Mouse (Mus musculus): ENCODE data around the gene Gpcpd1. TPM values are rescaled to one million over a fixed set of nuclear protein-coding genes. Genes with fewer than 3 reads are reported as not detected.
"Not testable (repeated sequence)": the region's sequence is repeated elsewhere in the genome, so short reads cannot be mapped to it uniquely, and the experiment has no call there.

The Gpcpd1 gene
- polyA plus RNA-seq, 1 experiment, result 68.5 TPM

DNA sequence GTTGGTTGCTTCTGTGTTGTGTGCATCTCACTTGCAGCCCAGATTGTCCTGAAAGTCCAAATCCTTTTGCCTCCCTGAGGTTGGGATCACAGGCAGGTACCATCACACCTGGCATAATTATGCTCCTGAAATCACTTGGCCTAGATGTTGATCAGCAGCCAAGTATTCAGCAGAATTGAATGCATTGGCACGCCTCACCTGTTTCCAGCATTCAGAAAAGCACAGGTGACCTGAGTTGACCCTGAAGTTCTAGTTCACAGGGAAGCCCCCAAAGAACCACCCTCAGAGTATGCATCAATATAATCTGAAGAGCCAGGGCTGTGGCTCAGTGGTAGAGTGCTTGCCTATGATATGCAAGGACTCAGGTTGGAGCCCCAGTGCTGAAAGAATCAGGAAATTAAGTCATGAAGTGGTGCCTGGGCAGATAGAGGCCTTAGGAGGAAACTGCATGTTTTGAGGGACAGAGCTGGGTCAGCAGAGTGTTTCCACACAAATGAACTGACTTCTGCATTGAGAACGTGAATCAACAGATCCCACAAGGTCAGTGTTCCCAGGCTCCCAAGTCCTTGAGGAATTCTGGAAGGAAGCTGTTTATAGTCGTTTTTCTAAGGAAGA is 10.4 kb upstream of the Gpcpd1 start:
- no peak for TF ChIP-seq CTCF (IDR thresholded peaks at IDR 0.05; ENCODE audit: control insufficient read depth, insufficient read depth, low read length)
- no peak for TF ChIP-seq POLR2A (IDR thresholded peaks at IDR 0.05; ENCODE audit: borderline replicate concordance, control insufficient read depth, low read depth, low read length)
- peak overlapping the region; percentile 71 for H3K27ac ChIP-seq (ENCODE audit: control insufficient read depth, insufficient read depth, low read depth, low read length, poor library complexity)
- 31% methylated on average over 3 of the region's 3 CpGs for WGBS
- H3K4me3 ChIP-seq (replicated peaks; ENCODE audit: control insufficient read depth, low read depth, low read length), result peak overlapping the region; percentile 24
- H3K4me1 ChIP-seq (ENCODE audit: control insufficient read depth, insufficient read depth, low read length), result peaks cover 11% of the 10 kb centered on the region

DNA sequence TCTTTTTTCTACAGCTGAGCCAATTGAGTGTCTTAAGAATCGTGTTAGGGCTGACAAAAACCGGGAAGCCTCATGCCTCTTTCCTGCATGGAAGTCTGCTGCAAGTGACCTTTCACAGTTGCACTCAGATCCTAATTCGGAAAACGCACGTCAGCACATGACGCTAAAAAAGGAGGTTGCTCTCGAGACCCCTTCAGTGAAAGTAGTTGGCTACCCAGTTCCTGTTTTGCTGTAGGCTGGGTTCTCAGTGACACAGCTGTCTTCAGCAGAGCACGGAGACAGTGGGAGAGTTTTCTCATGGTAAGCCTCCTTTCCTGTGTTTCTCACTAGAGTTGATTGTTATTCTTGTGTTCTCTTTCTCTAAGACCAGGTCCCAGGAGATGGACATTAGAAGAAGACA is 9.7 kb upstream of the Gpcpd1 start:
- H3K4me3 ChIP-seq (replicated peaks; ENCODE audit: control insufficient read depth, low read depth, low read length), result no peak overlapping the region
- 3% methylated on average over 8 of the region's 8 CpGs for WGBS
- H3K27ac ChIP-seq (ENCODE audit: control insufficient read depth, insufficient read depth, low read depth, low read length, poor library complexity), result peak overlapping the region; percentile 71; the same call in 1 of the 2 replicates

GRCm38 (mm10) chr2:132595601-132596235 is 8.2 kb upstream of the Gpcpd1 start:
- Histone ChIP-seq H3K27ac (ENCODE audit: control insufficient read depth, insufficient read depth, low read depth, low read length, poor library complexity) (peak overlapping the region; percentile 36; the same call in 1 of the 2 replicates), H3K4me1 (ENCODE audit: control insufficient read depth, insufficient read depth, low read length) (peaks cover 9% of the 10 kb centered on the region), H3K4me3 (replicated peaks; ENCODE audit: control insufficient read depth, low read depth, low read length) (no peak overlapping the region)
- 47% methylated on average over 11 of the region's 11 CpGs for WGBS
- no peak for TF ChIP-seq POLR2A (IDR thresholded peaks at IDR 0.05; ENCODE audit: borderline replicate concordance, control insufficient read depth, low read depth, low read length)
- TF ChIP-seq CTCF (IDR thresholded peaks at IDR 0.05; ENCODE audit: control insufficient read depth, insufficient read depth, low read length), result no peak

More for the DNA sequence above, 9.7 kb upstream of the Gpcpd1 start:
- no peak for TF ChIP-seq CTCF (IDR thresholded peaks at IDR 0.05; ENCODE audit: control insufficient read depth, insufficient read depth, low read length)
- no peak for TF ChIP-seq POLR2A (IDR thresholded peaks at IDR 0.05; ENCODE audit: borderline replicate concordance, control insufficient read depth, low read depth, low read length)
- peaks cover 9% of the 10 kb centered on the region for H3K4me1 ChIP-seq (ENCODE audit: control insufficient read depth, insufficient read depth, low read length)

GRCm38 (mm10) chr2:132592126-132592525 is 4.6 kb upstream of the Gpcpd1 start:
- no peak for TF ChIP-seq CTCF (IDR thresholded peaks at IDR 0.05; ENCODE audit: control insufficient read depth, insufficient read depth, low read length)
- no peak for TF ChIP-seq POLR2A (IDR thresholded peaks at IDR 0.05; ENCODE audit: borderline replicate concordance, control insufficient read depth, low read depth, low read length)
- Histone ChIP-seq H3K27ac (ENCODE audit: control insufficient read depth, insufficient read depth, low read depth, low read length, poor library complexity) (no peak overlapping the region), H3K4me1 (ENCODE audit: control insufficient read depth, insufficient read depth, low read length) (peaks cover 2% of the 10 kb centered on the region), H3K4me3 (replicated peaks; ENCODE audit: control insufficient read depth, low read depth, low read length) (no peak overlapping the region)
- 54% methylated on average over 3 of the region's 3 CpGs for WGBS

- H3K27ac ChIP-seq (ENCODE audit: control insufficient read depth, insufficient read depth, low read depth, low read length, poor library complexity); H3K4me3 ChIP-seq (replicated peaks; ENCODE audit: control insufficient read depth, low read depth, low read length); H3K4me1 ChIP-seq (ENCODE audit: control insufficient read depth, insufficient read depth, low read length): not testable (repeated sequence)
- 66% methylated on average over 3 of the region's 3 CpGs for WGBS
Measured at GRCm38 (mm10) chr2:132591579-132591978, 4.0 kb upstream of the Gpcpd1 start.

DNA sequence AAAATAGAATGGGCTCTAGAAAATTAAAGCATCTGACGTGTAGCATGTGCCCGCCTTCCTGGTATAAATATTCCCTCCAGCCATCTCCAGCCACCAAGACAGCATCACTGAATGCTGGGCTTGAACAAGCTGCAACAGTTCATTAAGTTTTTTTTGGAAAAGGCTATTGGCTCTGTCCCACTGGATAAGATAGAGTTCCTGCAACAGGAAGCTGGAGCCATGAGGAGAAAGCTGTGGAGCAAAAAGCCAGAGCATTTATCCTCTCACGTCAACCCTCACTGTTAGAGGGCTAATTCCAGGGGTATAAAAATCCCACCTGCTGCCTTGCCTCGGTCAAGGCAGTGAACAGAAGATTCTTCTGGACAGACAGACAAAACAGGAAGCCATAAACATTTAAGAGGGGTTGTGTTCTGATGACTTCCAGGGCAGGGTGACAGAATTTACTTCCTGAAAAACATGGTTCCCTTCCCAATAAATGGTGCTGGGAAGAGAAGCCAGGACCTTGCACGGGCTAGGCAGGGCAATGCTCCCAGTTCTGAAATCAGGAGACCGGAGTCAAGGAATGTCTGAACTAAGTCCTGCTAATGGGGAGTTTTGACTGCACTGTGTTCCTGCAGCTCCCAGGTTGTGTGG is 2.5 kb upstream of the Gpcpd1 start:
- Histone ChIP-seq H3K27ac (ENCODE audit: control insufficient read depth, insufficient read depth, low read depth, low read length, poor library complexity) (no peak overlapping the region), H3K4me3 (replicated peaks; ENCODE audit: control insufficient read depth, low read depth, low read length) (no peak overlapping the region), H3K4me1 (ENCODE audit: control insufficient read depth, insufficient read depth, low read length) (no peaks in the 10 kb centered on the region)
- TF ChIP-seq POLR2A (IDR thresholded peaks at IDR 0.05; ENCODE audit: borderline replicate concordance, control insufficient read depth, low read depth, low read length) (no peak), CTCF (IDR thresholded peaks at IDR 0.05; ENCODE audit: control insufficient read depth, insufficient read depth, low read length) (no peak)
- WGBS, result 68% methylated on average over 6 of the region's 6 CpGs

DNA sequence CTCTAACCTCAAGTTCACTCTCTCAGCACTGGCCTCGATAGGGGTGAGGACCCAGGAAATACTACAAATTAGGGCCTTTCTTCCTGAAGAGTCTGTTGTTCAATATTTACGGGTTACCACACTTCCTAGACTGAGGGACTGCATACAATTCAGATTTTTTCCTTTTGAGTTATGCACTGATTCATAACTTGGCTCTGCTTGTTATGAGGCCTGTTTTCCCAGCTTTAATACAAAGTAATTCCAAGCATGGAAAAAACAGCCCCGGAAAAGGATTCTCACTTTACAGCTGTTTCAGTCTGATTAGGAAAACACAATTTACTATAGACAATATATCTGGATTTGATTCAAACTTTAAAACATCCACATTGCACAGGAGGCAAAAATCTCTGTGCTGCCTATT is 1.5 kb downstream of the Gpcpd1 start:
- 45% methylated on average over 3 of the region's 3 CpGs for WGBS
- no peaks in the 10 kb centered on the region for H3K4me1 ChIP-seq (ENCODE audit: control insufficient read depth, insufficient read depth, low read length)
- H3K27ac ChIP-seq (ENCODE audit: control insufficient read depth, insufficient read depth, low read depth, low read length, poor library complexity), result no peak overlapping the region
- no peak for TF ChIP-seq POLR2A (IDR thresholded peaks at IDR 0.05; ENCODE audit: borderline replicate concordance, control insufficient read depth, low read depth, low read length)
- no peak for TF ChIP-seq CTCF (IDR thresholded peaks at IDR 0.05; ENCODE audit: control insufficient read depth, insufficient read depth, low read length)
- no peak overlapping the region for H3K4me3 ChIP-seq (replicated peaks; ENCODE audit: control insufficient read depth, low read depth, low read length)

DNA sequence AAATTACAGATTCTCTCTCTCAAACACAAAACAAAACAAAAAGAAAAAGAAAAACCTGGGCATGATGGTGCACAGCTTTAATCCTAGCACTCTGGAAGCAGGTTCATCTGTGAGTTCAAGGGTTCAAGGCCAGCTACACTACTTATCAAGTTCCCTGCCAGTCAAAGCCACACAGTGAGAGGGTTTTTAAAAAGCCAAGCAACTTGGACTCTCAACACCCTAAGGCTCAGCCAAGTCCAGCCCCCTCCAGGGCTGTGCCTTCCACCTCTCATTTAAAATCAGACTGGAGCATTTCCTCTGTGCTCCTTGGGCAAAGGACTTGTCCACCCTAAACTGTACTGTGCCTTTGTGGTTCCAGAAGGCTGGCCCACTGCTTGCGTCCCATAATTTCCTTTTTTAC is 3.3 kb downstream of the Gpcpd1 start:
- Histone ChIP-seq H3K4me1 (ENCODE audit: control insufficient read depth, insufficient read depth, low read length) (no peaks in the 10 kb centered on the region), H3K27ac (ENCODE audit: control insufficient read depth, insufficient read depth, low read depth, low read length, poor library complexity) (no peak overlapping the region), H3K4me3 (replicated peaks; ENCODE audit: control insufficient read depth, low read depth, low read length) (no peak overlapping the region)
- no peak for TF ChIP-seq POLR2A (IDR thresholded peaks at IDR 0.05; ENCODE audit: borderline replicate concordance, control insufficient read depth, low read depth, low read length)
- TF ChIP-seq CTCF (IDR thresholded peaks at IDR 0.05; ENCODE audit: control insufficient read depth, insufficient read depth, low read length), result no peak
- WGBS, result 69% methylated on average over 1 of the region's 1 CpGs

Data from bone marrow, adult 2 months (tissue).